Mouse (Mus musculus) G1E (cell line): Measurements from ENCODE around the gene St3gal4. TPM values are rescaled to one million over a fixed set of nuclear protein-coding genes. Genes with fewer than 3 reads are reported as not detected.

ENCODE experiments used
- ATAC-seq: 2 replicates; pipeline ENCODE4 v1.8.0; 2016; ENCODE audit warnings: mild to moderate bottlenecking; ENCODE audit not compliant: insufficient number of reproducible peaks, poor library complexity, low FRiP score, severe bottlenecking; ENCODE audit errors: extremely low read depth
- DNase-seq: peaks from one replicate; pipeline ENCODE4 v3.0.0; 2012; ENCODE audit warnings: low spot score
- H3K27me3 ChIP-seq: 2 replicates; pipeline ENCODE4 v1.6.1; 2012; ENCODE audit warnings: mild to moderate bottlenecking, low read length, inconsistent platforms; ENCODE audit not compliant: insufficient read depth
- H3K36me3 ChIP-seq: replicated peaks from 2 replicates; pipeline ENCODE3; 2012; ENCODE audit warnings: mild to moderate bottlenecking, inconsistent platforms
- H3K4me1 ChIP-seq: 2 replicates; pipeline ENCODE4 v1.6.1; 2012; ENCODE audit warnings: low read depth, low read length, inconsistent platforms, mixed read lengths; ENCODE audit not compliant: insufficient read depth
- H3K4me3 ChIP-seq: 2 replicates; pipeline ENCODE4 v1.5.1; 2012; ENCODE audit warnings: low read depth, mild to moderate bottlenecking, inconsistent platforms, low read length, moderate library complexity, mixed read lengths
- H3K9me3 ChIP-seq: replicated peaks from 2 replicates; pipeline ENCODE4 v1.6.1; 2012; ENCODE audit warnings: inconsistent platforms
- CTCF ChIP-seq: IDR thresholded peaks from 2 replicates; pipeline ENCODE4 v1.5.1; 2012; ENCODE audit warnings: low read depth, low read length, inconsistent platforms, mixed read lengths
- GATA1 ChIP-seq: IDR thresholded peaks from 2 replicates; pipeline ENCODE4 v1.6.1; 2012; ENCODE audit warnings: borderline replicate concordance, low read length, inconsistent platforms, mixed read lengths
- GATA2 ChIP-seq: IDR thresholded peaks from 2 replicates; pipeline ENCODE4 v1.6.1; 2012; ENCODE audit warnings: low read depth, low read length, inconsistent platforms, borderline replicate concordance
- POLR2AphosphoS5 ChIP-seq: IDR thresholded peaks from 2 replicates; pipeline ENCODE4 v1.6.1; 2012; ENCODE audit warnings: low read depth, low read length, inconsistent platforms; ENCODE audit not compliant: insufficient replicate concordance
- TAL1 ChIP-seq: conservative IDR thresholded peaks from 2 replicates; pipeline ENCODE4 v1.6.1; 2012; ENCODE audit warnings: low read depth, low read length, inconsistent platforms, mixed read lengths
- polyA plus RNA-seq: library from polyadenylated mRNA; stranded (reverse); fragments of >175 nt; gene quantifications from 2 replicates; pipeline ENCODE4 v1.2.3, GENCODE M21; 2012
- total RNA-seq, 2 experiments: library from RNA; stranded (forward) in 1 of 2; stranded (reverse) in 1 of 2; fragments of 200-1000 nt in 1 of 2; fragments of >200 nt in 1 of 2; fragmentation: Nextera tagmentation in 1 of 2; gene quantifications; 2 replicates each; pipeline ENCODE4 v1.2.3; 2014 to 2017

Gene St3gal4
- total RNA-seq (2014; fragmentation: Nextera tagmentation), result 10.6 and 21.8 TPM in 2 replicates
- total RNA-seq (2017), result 19.6 and 24.4 TPM in 2 replicates
- 26.1 and 29.0 TPM in 2 replicates for polyA plus RNA-seq

- H3K4me1 ChIP-seq, result peaks cover 92% of the 10 kb centered on the region
- H3K27me3 ChIP-seq, result no peaks in the 10 kb centered on the region
- no peak for DNase-seq
- TF ChIP-seq POLR2AphosphoS5 (no peak), GATA1 (no peak), CTCF (no peak), TAL1 (no peak), GATA2 (no peak)
- H3K4me3 ChIP-seq, result peak within 1 kb of the TSS; percentile 39; the same call in 1 of the 2 replicates
- no peak for ATAC-seq
- no peaks in the 10 kb centered on the region; the same call in 1 of the 2 replicates for H3K9me3 ChIP-seq
- peaks cover 60% of the 10 kb centered on the region for H3K36me3 ChIP-seq
Observed at GRCm38 (mm10) chr9:35119168-35119567, at the start of gene St3gal4. Gene St3gal4 (minus strand): TSS chr9:35119268.

- ATAC-seq, result no peak
Observed at GRCm38 (mm10) chr9:35166798-35167635, 47.9 kb upstream of the St3gal4 start.

DNA sequence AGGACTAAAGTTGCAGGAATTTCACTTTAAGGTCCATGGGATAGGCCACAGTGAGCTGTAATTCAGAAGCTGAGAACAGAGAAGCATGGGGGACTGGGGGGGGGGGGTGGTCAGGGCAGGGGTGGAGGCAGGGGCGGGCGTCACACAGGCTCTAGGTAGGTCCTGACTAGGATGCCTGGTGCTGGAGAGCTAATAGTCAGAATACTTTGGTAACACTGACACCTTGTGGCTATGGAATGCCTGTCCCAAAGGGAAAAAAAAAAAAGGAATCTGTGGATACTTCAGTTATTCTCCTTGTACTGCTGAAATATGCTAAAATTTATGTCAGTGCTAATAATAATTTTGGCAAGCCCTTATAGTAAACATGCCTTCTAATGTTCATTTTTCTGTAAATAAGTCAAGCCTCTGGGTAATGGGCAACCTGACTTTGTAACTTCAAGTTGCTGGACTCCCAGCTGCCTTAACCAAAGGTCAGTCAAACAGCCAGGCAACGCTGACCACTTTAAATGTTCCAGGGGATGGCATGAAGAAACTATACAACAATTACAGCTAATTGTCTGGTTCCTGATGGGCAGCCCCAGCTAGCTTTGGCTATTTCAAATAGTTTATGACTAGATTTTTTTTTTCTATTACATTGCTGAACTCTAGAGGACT is 47.2 kb upstream of the St3gal4 start:
- TF ChIP-seq CTCF, result no peak
- TF ChIP-seq TAL1, result no peak
- TF ChIP-seq GATA1, result no peak
- no peak for TF ChIP-seq POLR2AphosphoS5
- no peak for TF ChIP-seq GATA2
- DNase-seq (peak; percentile 9), ATAC-seq (no peak)
- Histone ChIP-seq H3K4me3 (no peak overlapping the region), H3K4me1 (peaks cover 2% of the 10 kb centered on the region; the same call in 1 of the 2 replicates), H3K36me3 (peaks cover 91% of the 10 kb centered on the region), H3K27me3 (no peaks in the 10 kb centered on the region), H3K9me3 (no peaks in the 10 kb centered on the region)

More at GRCm38 (mm10) chr9:35166798-35167635, 47.9 kb upstream of the St3gal4 start:
- Histone ChIP-seq H3K36me3 (peaks cover 90% of the 10 kb centered on the region), H3K27me3 (no peaks in the 10 kb centered on the region), H3K4me1 (peaks cover 3% of the 10 kb centered on the region; the same call in 1 of the 2 replicates), H3K9me3 (no peaks in the 10 kb centered on the region), H3K4me3 (no peak overlapping the region)
- no peak for DNase-seq
- no peak for TF ChIP-seq GATA1
- TF ChIP-seq TAL1, result no peak
- TF ChIP-seq CTCF, result no peak
- TF ChIP-seq GATA2, result no peak
- TF ChIP-seq POLR2AphosphoS5, result no peak

- no peaks in the 10 kb centered on the region for H3K27me3 ChIP-seq
- DNase-seq (no peak), ATAC-seq (no peak)
- H3K4me1 ChIP-seq, result peaks cover 2% of the 10 kb centered on the region; the same call in 1 of the 2 replicates
- no peaks in the 10 kb centered on the region for H3K9me3 ChIP-seq
- no peak overlapping the region for H3K4me3 ChIP-seq
- peaks cover 90% of the 10 kb centered on the region for H3K36me3 ChIP-seq
- no peak for TF ChIP-seq GATA2
- no peak for TF ChIP-seq TAL1
- no peak for TF ChIP-seq CTCF
- no peak for TF ChIP-seq GATA1
- TF ChIP-seq POLR2AphosphoS5, result no peak
Observed at GRCm38 (mm10) chr9:35164142-35164874, 45.2 kb upstream of the St3gal4 start.

DNA sequence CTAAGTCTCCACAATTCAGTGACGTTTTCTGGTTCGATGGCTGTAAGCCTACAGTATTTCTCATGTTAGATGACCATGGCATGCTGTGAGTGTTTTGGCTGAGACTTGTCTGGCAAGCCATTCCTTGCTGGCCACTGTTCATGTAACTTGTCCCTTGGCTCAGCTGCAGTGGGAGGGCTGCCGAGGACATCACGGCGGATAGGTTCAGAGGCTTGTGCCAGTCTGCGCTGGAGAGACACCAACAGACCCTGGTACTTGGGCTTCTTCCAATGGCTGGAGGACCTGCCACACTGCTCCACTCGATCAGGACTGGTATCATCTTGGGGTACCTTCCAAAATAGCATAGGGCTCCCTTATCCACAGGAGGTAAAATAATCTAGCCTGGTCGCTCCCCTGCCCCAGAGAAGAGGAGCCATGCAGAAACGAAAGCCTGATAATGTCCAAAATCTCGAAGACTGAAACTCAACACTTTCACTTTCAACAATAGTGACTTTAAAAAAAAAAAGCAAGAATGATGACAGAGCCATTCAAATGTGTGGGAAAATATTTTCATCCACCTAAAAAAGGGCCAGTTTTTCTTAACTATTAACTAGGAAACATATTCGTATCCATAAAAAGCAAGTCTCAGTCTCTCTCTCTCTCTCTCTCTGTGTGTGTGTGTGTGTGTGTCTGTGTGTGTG is 44.1 kb upstream of the St3gal4 start:
- no peak for ATAC-seq
- no peak for DNase-seq
- H3K36me3 ChIP-seq, result peaks cover 85% of the 10 kb centered on the region
- TF ChIP-seq GATA2 (no peak), GATA1 (no peak), CTCF (no peak), TAL1 (no peak), POLR2AphosphoS5 (no peak)
- peaks cover 2% of the 10 kb centered on the region; the same call in 1 of the 2 replicates for H3K4me1 ChIP-seq
- H3K27me3 ChIP-seq, result no peaks in the 10 kb centered on the region
- H3K9me3 ChIP-seq, result no peaks in the 10 kb centered on the region
- H3K4me3 ChIP-seq, result no peak overlapping the region
